Mouse (Mus musculus) E14TG2a.4 (cell line): ENCODE measurements around the gene Cpne8.
"Not testable (repeated sequence)": the region's sequence is repeated elsewhere in the genome, so short reads cannot be mapped to it uniquely, and the experiment has no call there.

Experiments used
- H3K27me3 ChIP-seq: 2 replicates; pipeline ENCODE4 v1.6.1; 2014; ENCODE audit warnings: low read length, control low read depth; ENCODE audit not compliant: insufficient read depth
- H3K36me3 ChIP-seq: 2 replicates; pipeline ENCODE4 v1.6.1; 2014; ENCODE audit warnings: low read length, control low read depth; ENCODE audit not compliant: insufficient read depth
- H3K4me1 ChIP-seq: replicated peaks from 2 replicates; pipeline ENCODE4 v1.6.1; 2014; ENCODE audit warnings: low read depth, low read length, control low read depth
- H3K4me3 ChIP-seq: replicated peaks from 2 replicates; pipeline ENCODE4 v1.5.1; 2014; ENCODE audit warnings: mild to moderate bottlenecking, low read length
- H3K9me3 ChIP-seq: 2 replicates; pipeline ENCODE4 v1.6.1; 2014; ENCODE audit warnings: low read length, control low read depth
- CTCF ChIP-seq: conservative IDR thresholded peaks from 2 replicates; pipeline ENCODE4 v1.5.1; 2014; ENCODE audit warnings: low read length
- NANOG ChIP-seq: IDR thresholded peaks from 2 replicates; pipeline ENCODE4 v1.6.1; 2014; ENCODE audit warnings: borderline replicate concordance, low read length, mixed read lengths
- POU5F1 ChIP-seq: IDR thresholded peaks from 2 replicates; pipeline ENCODE4 v1.6.1; 2014; ENCODE audit warnings: low read length, borderline replicate concordance

Cpne8 gene

GRCm38 (mm10) chr15:90548589-90548988 lies 130.6 kb downstream of the Cpne8 start:
- Histone ChIP-seq H3K9me3 (peaks cover 4% of the 10 kb centered on the region; the same call in 1 of the 2 replicates), H3K4me3 (no peak overlapping the region), H3K4me1 (no peaks in the 10 kb centered on the region), H3K27me3 (no peaks in the 10 kb centered on the region), H3K36me3 (no peaks in the 10 kb centered on the region)
- no peak for TF ChIP-seq POU5F1

GRCm38 (mm10) chr15:90543447-90543846 lies 135.8 kb downstream of the Cpne8 start:
- Histone ChIP-seq H3K4me1 (no peaks in the 10 kb centered on the region), H3K4me3 (no peak overlapping the region), H3K9me3 (no peaks in the 10 kb centered on the region), H3K36me3 (no peaks in the 10 kb centered on the region), H3K27me3 (no peaks in the 10 kb centered on the region)
- no peak for TF ChIP-seq POU5F1
- no peak for TF ChIP-seq CTCF
- no peak for TF ChIP-seq NANOG

- TF ChIP-seq POU5F1 (no peak), CTCF (no peak), NANOG (no peak)
- Histone ChIP-seq H3K27me3 (no peaks in the 10 kb centered on the region), H3K9me3 (no peaks in the 10 kb centered on the region), H3K4me1 (no peaks in the 10 kb centered on the region), H3K36me3 (no peaks in the 10 kb centered on the region), H3K4me3 (no peak overlapping the region)
Measured at GRCm38 (mm10) chr15:90542126-90542525, 137.1 kb downstream of the Cpne8 start.

DNA sequence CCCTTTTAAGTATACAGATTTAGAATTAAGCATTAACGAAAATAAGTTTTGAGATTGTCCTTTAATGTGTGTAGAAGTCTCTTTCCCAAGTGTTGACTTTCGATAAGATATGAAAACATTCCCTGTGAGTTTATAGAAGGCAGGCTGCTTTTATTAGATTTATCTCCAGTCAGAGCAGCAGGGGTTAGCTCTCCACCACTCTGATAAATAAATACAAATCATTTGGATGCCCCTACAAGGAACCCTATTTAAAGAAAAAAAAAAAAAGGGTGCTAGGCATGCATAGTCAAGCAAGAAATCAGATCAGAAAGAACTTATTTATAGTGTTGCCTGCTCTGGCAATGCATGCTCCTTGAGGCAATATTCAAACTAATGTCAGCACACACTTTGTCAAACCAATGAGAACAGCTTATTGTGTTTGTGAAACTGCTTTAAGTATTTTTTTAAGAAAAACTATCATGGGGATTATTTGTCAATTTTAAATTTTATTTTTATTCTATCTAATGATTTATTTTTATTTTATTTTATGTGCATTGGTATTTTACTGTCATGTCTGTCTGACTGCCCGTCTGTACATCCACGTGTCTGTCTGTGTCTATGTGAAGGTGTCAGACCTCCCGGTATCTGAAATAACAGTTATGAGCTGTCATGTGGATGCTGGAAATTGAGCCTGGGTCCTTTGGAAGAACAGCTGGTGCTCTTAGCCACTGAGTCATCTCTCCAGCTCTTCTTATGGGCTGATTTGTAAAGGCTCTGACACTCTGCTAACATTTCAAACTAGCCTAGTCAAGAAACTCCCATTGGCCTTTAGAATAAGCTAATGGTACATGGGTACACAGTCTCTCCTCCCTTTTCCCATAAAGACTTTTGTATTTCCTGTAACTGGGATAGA lies 142.7 kb downstream of the Cpne8 start:
- Histone ChIP-seq H3K4me3 (no peak overlapping the region), H3K27me3 (no peaks in the 10 kb centered on the region), H3K9me3 (no peaks in the 10 kb centered on the region), H3K36me3 (no peaks in the 10 kb centered on the region), H3K4me1 (no peaks in the 10 kb centered on the region)
- no peak for TF ChIP-seq POU5F1
- no peak for TF ChIP-seq NANOG
- no peak for TF ChIP-seq CTCF

DNA sequence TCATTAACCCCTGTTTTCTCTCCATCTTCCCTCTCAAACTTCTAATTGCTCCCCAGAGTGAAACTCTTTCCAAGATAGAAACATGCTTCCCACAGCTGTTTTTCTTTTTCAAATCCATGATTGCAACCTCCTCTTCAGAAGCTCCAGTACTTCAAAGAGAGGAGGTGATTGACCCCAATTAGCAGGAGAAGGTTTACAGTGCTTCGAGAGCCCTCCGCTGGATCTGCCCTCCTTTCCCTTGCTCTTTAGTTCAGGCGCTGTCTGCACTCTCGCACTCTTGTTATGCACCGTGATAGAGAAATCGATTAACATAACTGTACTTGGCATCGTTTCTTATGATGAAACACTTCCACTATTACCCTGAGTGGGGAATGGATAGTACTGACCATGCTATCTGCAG lies 143.5 kb downstream of the Cpne8 start:
- Histone ChIP-seq H3K9me3 (no peaks in the 10 kb centered on the region), H3K36me3 (no peaks in the 10 kb centered on the region), H3K4me1 (no peaks in the 10 kb centered on the region), H3K4me3 (no peak overlapping the region), H3K27me3 (no peaks in the 10 kb centered on the region)
- TF ChIP-seq CTCF (no peak), NANOG (no peak), POU5F1 (no peak)

- Histone ChIP-seq H3K4me3 (no peak overlapping the region), H3K9me3 (no peaks in the 10 kb centered on the region)
Measured at GRCm38 (mm10) chr15:90512769-90513168, 166.5 kb downstream of the Cpne8 start.

DNA sequence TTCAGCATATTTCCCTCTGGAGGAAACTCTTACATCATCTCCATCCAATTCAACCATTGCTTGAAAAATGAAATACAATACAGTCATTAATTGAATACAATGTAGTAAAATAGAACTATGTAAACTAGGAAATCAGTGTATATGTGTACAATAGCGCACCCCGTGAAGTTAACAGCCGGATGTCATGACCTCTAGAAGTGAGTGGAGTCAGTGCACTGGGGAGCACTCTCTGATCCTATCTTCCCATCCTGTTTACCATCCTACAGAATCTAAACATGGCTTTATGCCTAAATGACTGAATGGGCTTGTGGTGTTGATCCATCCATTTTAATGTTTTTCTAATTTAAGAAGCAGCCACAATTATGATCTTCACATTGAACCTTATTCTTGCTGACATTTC lies 182.2 kb downstream of the Cpne8 start:
- Histone ChIP-seq H3K4me1 (no peaks in the 10 kb centered on the region), H3K9me3 (no peaks in the 10 kb centered on the region), H3K27me3 (no peaks in the 10 kb centered on the region), H3K36me3 (no peaks in the 10 kb centered on the region), H3K4me3 (no peak overlapping the region)
- TF ChIP-seq POU5F1 (no peak), NANOG (no peak), CTCF (no peak)

More at GRCm38 (mm10) chr15:90512769-90513168, 166.5 kb downstream of the Cpne8 start:
- H3K36me3 ChIP-seq = no peaks in the 10 kb centered on the region
- H3K4me1 ChIP-seq = no peaks in the 10 kb centered on the region
- TF ChIP-seq POU5F1 (no peak), CTCF (no peak), NANOG (no peak)
- H3K27me3 ChIP-seq = no peaks in the 10 kb centered on the region

DNA sequence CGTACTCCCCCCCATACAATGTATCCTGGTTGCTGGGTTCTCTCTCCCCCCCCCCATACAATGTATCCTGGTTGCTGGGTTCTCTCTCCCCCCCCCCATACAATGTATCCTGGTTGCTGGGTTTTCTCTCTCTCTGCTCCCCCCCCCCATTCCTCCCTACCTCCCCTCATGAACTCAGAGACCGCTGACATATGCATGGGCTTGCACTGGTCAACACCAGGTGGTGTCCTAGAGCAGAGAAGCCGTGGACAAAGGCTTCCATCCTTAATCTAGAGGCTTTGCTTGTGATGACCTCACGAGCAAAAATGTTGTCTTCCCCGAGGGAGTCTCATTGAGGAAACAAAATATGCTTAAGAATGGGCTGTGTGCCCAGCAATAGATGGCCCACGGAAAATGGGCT lies 187.7 kb downstream of the Cpne8 start:
- H3K9me3 ChIP-seq = no peaks in the 10 kb centered on the region
- no peaks in the 10 kb centered on the region for H3K4me1 ChIP-seq
- no peaks in the 10 kb centered on the region for H3K36me3 ChIP-seq
- TF ChIP-seq CTCF (no peak), NANOG (no peak), POU5F1 (no peak)
- no peaks in the 10 kb centered on the region for H3K27me3 ChIP-seq
- no peak overlapping the region for H3K4me3 ChIP-seq

- TF ChIP-seq CTCF (no peak), POU5F1 (no peak), NANOG (no peak)
- no peaks in the 10 kb centered on the region for H3K4me1 ChIP-seq
- no peaks in the 10 kb centered on the region for H3K36me3 ChIP-seq
- H3K9me3 ChIP-seq = no peaks in the 10 kb centered on the region
- H3K27me3 ChIP-seq = no peaks in the 10 kb centered on the region
- H3K4me3 ChIP-seq = no peak overlapping the region
Measured at GRCm38 (mm10) chr15:90490186-90490585, 189.0 kb downstream of the Cpne8 start.

DNA sequence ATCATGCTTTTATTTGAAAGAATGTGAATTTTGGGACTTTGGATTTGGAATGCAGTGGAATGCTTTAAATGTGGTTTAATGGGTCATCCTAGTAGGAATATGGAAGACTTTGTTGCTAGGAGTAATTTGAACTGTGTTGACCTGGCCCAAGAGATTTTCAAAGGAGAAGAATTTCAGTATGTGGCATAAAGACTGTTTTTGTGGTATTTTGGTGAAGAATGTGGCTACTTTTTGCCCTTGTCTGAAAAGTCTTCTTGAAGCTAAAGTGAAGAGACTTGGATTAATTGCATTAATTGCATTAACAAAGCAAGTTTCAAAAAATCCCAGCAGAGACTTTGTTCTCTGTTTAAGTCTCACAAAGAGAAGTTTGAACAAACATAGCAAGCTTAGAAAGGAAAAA lies 208.7 kb downstream of the Cpne8 start:
- not testable (repeated sequence) for H3K4me1 ChIP-seq, H3K36me3 ChIP-seq, H3K9me3 ChIP-seq, H3K27me3 ChIP-seq, H3K4me3 ChIP-seq
